Mouse (Mus musculus) MEL-GATA-1-ER (cell line): ENCODE measurements around the gene Scfd2.

Experiments used
- DNase-seq: peaks from one replicate; pipeline ENCODE4 v3.0.0-alpha.2; 2012; ENCODE audit warnings: low read depth; ENCODE audit errors: extremely low read depth

The Scfd2 gene

DNA sequence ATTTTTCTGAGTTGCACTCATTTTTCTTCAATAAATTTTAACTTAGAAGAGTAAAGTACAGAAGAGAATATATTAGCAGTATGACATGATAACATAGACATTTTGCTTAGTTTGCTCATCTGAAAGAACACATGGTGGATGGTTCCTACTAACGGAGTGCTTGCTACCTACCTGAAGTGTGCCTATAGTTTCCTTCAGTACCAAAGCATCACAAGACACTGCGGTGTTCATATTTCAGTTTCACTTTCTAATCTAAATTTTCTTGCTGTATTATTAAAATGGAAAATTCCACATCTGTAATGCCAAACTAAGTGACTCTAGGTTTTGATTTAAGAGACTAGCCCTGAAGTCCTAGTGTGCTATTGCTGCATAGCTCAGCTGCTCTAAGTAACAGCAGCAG is 74.8 kb downstream of the Scfd2 start:
- no peak for DNase-seq

DNA sequence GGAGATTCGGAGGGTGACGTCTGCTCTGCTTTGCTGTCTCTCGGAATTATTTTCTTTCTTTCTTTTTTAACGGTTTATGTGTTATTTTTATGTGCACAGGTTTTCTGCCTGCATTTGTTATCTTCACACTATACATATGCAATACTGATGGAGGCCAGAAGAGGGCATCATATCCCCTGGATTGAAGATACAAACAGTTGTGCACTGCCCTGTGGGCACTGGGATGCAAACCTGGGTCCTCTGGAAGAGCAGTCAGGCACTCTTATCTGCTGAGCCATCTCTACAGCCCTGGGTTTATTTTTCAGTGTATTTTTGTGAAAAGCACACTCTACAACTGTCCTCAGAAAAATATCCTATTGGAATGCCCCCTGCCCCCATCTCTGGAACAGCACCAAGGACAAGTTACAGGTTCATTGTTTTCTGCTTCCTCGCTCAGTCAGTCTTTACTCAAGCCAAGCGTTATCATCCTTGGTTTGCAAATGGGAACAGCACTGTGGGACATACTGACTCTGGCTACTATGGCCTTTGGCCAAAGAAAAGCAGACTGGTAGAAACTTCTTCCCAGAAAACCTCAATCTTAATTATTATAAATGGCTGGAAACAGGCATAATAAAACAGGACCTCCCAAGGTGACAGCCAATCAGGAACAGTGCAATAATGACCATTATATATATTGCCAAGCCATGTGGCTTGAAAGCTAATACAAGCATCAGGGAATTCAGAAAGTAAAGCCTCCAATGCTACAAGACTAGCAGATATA is 75.9 kb downstream of the Scfd2 start:
- no peak for DNase-seq

DNA sequence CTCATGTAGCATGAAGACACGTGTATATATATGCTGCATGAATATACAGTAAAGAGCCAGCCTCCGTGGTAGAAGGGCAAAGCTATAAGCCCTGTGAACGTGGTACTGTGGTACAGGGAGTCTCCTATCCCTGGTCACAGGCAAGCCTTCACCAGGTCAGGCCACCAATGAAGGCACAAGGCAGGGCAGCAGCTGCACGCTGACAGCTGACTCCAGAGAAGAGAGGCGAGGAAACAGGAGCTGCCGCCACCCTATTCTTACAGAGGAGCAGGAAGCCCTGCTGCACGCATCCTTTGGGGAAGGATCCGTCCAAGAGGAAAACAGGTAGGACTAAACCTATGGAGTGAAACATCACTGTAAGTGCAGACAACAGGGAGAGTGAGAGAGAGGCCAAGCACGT is 76.5 kb downstream of the Scfd2 start:
- no peak for DNase-seq

DNA sequence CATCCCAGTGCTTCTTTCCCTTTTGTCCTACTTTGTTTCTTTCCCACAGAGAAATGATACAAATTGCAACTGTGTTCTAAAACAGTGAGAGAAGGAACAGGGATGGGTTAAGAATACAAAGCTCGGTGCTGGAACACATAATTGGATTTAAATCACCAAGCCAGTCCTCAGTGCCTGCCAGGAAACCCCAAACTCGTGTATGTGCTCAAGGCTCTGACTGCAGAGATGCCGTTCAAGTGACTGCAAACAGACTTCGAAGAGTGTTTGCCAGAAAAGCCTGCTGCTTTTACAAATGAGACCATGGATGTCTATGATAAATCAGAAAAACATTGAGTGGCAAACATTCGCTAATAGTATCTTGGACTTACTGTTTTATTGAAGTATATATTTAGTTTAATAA is 80.6 kb downstream of the Scfd2 start:
- DNase-seq = no peak

DNA sequence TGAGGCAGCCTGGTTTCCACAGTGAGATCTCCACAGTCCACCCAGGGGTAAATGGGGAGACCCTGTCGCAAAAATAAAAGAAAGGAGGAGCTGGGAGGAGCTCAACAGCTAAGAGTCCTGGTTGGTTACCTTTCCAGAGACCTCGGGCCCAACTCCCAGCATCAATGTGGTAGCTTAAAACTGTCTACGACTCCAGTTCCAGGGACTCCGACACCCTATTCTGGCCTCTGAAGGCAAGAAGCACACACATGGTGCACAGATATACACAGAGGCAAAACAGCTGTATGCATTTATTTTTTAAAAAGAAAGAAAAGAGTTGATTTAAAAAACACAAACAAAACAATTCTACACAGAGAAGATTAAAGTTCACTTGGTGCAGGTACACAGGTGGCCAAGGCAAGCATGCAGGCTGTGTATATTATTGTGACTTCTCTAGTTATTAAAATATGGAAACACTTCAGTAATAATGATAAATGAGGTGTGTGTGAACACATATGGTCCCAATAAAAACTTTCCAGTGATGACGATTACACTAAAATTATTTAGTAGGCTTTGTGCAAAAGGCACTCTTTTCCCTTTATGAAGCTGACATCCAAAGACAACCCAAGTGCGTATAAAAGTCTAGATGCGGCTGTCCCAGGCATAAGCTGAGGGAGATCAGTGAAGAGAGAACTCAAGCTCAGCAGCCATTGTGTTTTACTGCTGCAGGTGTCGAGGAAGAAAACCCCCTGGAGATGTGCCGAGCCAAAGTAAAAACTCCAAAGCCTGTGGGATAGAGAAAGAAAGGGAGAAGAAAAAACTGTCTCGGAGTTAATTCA is 83.8 kb downstream of the Scfd2 start:
- DNase-seq = no peak

DNA sequence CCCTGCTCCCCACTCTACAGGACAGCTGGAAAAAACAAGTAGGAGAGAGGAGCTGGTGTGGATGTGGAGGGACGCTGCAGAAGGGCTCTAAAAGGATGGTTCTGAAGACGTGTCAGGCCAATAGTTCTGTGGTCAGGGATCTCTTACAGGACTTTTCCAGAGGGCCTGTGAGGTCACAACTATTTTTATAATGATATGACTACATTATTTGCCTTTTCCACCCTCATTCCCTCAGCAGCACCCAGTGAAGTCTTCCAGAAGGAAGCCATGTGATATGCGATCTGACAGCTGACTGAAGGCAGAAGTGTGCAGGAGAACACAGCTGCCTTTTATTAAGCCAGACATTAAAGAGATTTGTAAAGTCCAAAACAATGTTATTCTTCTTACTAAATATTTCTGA is 85.7 kb downstream of the Scfd2 start:
- no peak for DNase-seq

DNA sequence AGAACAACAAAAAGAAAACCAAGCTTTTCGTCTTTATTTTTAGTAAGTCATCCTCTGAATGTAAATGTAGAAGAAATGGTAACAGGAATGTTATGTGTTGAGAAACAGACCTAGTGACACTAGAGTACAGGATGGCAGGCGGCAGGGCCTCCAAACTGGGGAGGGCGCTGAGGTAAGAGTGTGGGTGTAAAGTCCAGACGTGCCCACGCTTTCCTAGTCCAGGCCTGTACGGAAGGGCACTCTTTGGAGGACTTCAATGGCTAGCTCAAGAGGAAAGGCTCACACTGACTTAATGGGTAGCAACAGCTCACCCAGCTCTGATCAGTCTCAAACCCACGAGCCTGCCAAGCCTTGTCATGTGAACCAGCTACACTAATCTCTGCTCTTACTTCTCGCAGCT is 93.2 kb downstream of the Scfd2 start:
- DNase-seq = no peak

DNA sequence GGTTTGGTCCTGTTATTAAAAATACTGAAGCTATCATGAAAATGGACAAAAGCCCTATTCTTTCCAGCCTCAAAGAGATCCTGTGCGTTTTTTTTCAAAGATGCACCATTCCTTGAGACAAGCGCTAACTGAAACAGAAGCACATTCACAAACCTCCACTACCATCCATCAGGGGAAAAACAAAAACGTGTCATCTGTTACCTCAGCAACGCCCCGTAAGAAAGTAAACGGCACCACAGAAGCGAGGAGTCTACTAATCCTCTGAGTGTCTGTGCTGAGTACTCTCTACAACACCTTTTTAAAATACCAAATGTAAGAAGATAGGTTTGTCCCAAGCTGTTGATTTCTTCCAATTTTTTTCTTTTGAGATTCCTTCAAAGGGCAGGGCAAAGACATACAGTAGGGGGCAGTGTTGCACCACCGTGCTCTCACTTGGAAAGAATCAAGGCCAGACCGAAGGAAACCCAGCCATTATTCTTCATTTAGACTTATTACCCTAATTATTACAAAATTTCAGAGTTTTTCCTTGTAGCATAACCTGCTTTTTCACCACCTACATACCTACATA is 97.9 kb downstream of the Scfd2 start:
- DNase-seq = peak; percentile 16

DNA sequence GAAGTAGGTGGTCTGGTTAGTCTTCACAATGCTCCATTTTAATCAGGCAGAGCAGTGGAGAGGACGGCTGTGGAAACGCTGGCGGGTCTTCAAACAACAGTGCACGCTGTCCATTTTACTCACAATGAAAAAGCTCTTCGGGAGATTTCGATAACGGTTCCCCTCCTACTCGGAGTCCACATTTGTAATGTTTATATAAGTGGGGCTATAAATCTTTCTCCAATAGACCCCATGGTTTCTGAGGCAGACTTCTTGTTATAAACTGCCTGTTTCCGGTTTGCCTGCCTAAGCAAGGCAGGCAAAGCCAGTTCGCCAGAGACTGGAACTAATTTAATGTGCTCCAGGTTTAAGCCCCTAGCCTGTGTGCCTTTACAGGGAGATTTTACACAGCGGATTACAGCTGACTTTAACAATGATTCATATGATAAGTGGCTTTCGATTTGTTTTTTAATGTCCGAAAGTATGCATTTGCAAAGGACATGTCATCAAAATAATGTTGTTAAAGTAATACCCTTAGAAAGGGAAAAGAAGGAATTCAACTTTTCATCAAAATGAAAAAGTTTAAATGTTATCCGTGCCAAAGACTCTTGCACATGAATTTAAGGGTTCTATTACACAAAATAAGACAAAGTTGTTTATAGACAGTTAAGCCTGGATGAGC is 98.5 kb downstream of the Scfd2 start:
- DNase-seq = no peak

DNA sequence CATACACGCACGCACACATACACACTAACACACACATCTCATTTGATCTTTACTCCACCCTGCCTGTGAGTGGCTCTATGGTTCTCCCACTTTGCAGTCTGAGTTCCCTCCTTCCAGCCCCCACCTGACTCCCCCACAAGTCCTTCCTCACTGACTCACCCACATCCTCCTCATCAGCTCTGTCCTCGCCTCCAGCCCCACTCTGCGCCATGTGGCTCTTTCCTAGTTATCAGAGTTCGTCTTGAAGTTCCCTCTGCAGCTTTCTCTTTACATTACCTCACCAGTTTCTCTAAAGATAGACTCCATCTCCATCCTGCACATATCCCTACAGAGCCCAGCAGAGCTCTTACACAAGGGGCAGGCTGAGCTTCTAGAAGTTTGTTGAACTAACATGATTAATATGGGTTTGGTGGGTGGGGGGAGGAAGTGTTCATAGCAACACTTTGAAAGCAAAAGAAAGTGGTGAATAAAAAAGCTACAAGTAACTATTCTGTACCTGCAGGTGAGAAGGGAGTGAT is 110.9 kb downstream of the Scfd2 start:
- DNase-seq = no peak

DNA sequence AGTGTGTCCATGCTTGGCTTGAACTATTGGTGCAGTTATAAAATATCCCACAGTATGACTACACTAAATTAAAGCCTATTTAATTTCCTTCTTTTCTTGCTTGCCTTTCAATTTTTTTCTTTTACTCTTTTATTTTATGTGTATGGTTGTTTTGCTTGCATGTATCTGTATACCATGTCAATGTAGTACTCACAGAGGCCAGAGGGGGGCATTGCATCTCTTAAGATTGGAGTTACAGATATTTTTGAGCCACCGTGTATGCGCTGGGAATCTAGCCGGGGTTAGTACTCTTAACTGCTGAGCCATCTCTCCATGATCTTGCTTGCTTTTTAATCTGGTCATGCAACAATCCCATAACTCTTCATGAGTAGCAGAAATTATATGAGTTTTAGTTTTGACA is 119.0 kb downstream of the Scfd2 start:
- DNase-seq = peak; percentile 5

DNA sequence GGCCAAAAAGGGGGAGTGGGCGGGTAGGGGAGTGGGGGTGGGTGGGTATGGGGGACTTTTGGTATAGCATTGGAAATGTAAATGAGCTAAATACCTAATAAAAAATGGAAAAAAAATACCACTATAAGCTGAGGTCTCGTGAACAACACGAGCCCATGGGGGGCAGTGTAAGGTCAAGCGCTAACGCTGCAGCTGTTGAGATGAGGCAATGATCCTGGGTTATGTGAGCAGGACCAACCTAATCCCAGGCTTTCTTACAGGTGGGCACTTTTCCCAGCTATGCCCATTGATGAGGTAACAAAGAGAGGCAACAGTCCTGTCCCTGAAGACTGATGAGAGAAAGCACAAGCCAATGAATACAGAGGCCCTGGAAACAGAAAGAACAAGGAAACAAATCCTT is 126.7 kb downstream of the Scfd2 start:
- no peak for DNase-seq

DNA sequence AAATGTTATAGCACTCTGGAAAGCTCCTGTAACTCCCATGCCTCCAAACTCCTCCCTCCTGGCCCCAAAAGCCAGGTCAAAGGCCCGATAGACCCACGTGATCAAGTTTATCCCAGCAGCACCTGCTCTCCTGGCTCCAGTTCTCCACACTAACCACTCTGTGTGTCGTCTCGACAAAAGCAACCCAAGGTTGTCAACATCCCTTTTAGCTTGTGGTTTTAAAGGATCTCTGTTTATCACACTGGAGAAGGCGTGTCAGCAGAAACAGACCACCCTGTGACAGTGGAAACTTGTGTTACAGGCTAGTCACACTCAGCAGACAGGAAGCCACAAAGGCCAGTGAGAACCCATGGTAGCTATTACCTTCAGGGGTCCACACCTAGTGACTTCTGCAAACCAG is 127.5 kb downstream of the Scfd2 start:
- DNase-seq = peak; percentile 74

DNA sequence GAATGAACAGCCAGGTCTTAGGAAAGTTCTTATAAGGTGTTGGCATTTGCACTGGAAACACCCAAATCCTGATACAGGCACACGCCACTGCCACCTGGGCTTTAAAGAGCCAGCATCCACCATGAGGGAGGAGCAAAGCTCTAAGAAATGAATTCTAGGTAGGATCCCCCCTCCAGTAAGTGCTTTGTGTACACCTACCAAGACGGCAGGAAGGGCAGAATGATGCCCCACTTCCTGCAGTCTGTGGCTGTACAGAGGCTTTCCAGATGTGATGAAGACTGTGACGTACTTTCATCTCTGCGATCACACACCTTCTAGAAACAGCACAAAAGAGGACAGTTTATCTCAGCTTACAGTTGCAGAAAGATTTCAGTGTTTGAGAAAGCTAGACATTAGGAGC is 128.9 kb downstream of the Scfd2 start:
- no peak for DNase-seq

DNA sequence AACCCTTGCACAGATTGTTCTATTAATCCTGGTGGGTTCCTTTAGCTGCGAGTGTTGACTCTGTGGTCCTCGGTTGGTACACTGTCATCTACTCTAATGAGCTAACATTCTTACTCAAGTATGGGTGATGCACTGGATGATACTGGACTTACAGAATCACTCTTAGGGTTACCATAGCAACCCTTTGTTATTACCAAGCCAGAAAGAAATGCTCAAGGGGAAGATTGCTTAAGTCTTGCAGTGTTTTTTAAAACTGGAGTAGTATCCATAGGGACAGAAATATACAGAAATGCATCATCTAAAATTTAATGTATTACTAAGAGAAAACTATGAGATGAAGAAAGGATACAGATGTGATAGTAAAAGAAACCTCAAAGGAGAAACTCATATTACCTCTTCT is 139.8 kb downstream of the Scfd2 start:
- no peak for DNase-seq

DNA sequence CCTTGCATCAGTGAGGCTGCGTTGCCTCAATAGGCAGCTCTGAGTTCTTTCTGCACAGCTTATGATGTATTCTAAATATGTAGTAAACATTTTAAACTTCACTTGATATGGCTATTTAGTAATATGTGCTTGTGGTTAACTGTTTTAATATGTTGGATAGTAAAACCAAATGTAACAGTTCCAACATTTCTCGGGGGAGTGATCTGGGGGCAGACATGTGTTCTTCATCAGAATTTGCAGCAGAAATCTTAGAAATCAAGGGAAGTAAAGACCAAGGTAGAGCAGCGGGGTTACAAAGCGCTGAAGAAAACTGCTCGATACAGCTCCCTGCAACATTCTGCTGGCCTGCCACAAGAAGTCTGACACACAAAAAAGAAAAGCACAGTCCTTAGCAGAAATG is 140.2 kb downstream of the Scfd2 start:
- DNase-seq = no peak

DNA sequence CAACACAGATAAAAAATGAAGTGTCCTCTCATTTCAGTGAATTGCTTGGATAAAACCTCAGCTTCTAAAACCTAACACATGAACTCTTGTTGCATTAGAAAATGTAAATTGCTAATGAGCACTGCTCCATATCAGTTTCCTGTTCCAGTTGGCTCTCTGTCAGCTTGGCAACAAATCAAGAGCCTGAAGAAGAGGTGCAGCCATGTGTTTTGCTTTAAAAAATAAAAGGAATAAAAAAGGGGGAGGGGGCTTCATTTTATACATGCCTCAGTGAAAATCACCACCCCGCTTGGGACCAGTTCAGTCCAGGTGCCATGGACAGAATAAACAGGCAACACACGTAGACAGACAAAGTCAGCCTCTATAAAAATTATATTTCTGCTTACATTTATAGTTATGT is 142.7 kb downstream of the Scfd2 start:
- DNase-seq = no peak

DNA sequence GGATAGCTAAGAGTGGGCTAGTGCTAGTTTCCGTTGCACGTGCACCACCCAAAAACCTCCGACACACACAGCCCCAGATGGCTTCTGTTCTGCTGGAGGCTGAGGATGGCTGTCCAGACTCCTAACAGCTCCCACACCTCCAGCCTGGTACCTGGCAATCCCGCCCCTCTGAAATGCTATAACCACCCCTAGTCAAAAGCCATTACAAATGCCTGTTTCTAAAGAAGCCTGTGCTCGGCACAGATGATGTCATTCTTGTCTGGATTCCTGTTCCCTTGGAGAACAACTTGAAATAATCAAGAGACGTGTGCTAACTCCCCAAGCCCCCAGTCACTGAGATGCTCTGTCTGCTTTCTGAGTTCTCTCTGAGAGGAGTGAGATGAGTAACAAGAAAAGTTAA is 143.5 kb downstream of the Scfd2 start:
- no peak for DNase-seq

DNA sequence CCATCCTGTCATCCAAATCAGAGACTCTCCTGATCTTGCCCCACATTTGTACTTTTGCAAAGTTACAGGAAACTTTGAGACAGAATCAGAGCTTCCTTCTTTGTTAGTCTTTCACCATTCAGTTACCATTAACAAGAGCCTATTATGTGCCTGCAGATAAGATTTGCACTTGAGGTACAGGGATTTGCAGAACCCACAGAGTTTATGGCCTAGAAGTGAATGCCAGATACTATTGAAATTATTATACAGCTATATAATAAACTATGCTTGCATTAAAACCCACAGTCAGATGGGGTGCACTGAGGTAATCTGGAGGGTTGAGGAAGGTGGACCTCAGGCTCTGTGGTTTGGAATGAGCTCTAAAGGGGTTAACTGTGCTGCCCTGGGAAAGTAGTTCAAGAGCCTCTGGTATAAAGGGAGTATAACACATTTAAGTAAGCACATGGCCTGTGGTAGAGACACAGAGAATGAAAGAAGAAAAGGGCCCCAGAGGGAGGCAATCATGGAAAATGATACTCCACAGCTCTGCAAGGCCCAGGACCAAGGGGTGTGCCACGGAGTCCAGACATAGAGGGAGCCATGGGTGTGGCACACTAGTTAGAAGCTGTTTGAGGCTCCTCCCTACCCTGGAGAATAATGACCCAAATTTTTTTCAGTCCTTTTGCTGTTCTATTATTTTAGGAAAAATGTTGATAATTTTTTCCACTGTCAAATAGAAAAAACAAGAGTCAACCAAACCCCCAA is 144.2 kb downstream of the Scfd2 start:
- no peak for DNase-seq

DNA sequence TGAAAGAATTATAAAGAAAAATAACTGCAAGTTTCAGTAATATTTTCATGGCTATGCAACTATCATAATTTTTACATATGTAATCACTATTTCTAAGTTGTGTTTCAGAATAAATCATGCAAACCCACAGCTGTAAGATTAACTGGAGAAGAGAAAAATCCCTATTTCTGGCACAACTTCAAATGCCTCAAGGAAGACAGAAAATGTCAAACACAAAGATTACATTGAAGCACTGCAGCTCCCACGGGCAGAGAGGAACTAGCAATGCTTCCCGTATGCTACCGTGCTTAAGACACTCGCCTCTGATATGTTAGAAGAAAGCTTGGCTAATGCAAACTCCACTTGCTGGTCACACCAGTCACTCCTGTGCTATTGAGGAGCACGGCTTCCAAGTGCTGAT is 151.5 kb downstream of the Scfd2 start:
- DNase-seq = no peak

DNA sequence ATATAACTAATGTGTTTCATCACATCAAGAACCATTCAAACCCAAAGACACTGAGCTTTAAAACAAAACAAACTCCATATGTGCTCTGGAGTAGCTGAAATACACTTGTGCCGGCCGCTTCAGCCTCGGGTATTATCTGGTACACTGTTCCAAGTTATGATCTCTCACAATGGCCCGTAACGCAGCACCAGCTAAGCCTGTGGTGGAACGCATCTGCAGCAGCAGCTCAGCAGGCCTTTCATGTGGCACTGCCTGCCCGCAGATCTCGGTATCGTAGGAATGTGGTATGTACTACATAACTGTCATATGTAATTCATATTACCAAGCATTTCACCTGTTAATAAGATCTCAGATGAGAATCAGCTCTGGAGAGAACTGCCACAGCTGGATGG is 164.9 kb downstream of the Scfd2 start:
- DNase-seq = no peak
